Mouse (Mus musculus): ENCODE results near the gene Hectd2.

Gene Hectd2

GRCm38 (mm10) chr19:36554046-36554784, at the start of gene Hectd2:
Gene Hectd2 (plus strand): TSS chr19:36554639.
- DNase-seq (ENCODE audit: extremely low read depth, low read depth): no peak

DNA sequence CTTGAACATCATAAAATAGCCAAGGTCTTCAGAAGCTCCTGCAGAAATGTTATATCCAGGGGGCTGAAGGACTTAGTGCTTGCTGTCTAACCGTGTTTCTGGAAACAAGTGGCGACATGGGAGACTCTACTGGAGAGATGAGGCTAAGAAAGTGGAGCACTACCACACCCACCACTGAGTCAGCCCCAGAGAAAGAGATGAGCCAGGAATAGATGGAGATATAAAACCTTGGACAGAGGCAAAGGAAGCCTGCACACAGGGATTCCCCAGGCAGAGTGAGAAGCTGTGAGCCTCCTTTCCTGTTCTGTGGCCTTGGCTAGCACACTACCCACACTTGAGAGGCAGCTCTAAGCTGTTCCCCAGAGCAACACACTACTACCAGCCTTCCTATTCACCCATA, 49.7 kb upstream of the Hectd2 start:
- DNase-seq (ENCODE audit: extremely low read depth, low read depth): no peak

- DNase-seq (ENCODE audit: extremely low read depth, low read depth): no peak
These were observed 43.1 kb upstream of the Hectd2 start for GRCm38 (mm10) chr19:36511305-36511704.

DNA sequence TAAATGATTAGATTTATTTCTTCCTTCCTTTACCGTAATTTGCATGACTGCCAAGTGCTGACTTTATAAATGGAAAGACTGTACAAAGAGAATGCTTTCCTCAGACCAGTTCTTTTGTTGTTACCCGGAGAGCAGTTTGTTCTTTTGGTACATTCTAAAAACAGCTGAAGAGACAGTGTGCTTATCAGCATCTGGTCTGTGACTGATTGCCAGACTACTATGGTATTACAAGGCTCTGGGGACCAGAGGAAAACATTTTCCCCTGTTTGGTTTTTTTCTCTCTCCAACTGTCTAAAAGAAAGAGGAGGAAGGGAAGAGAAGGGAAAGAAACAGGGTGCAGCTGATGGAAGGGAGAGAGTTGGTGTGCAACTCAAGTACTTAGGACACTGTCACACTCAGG, 36.0 kb upstream of the Hectd2 start:
- no peak for DNase-seq (ENCODE audit: extremely low read depth, low read depth)

- DNase-seq (ENCODE audit: extremely low read depth, low read depth): no peak
These were observed 32.9 kb upstream of the Hectd2 start for GRCm38 (mm10) chr19:36521568-36521967.

GRCm38 (mm10) chr19:36522558-36523195, 31.8 kb upstream of the Hectd2 start:
- no peak for DNase-seq (ENCODE audit: extremely low read depth, low read depth)

DNA sequence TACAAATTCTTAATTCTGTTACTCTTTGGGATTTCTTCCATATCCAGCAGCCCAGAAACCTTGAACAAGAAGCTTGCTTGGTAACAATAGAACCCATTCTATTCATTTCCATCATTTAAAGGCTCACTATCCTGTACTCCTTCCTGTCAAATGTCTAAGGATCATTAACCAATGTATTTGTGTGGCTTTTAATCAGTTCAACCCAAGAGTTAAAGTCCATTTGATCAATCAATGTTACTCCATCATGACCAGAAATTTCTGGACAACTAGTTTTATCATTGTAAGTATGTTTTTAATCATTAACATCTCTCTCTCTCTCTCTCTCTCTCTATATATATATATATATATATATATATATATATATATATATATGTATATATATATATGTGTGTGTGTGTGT, 29.4 kb upstream of the Hectd2 start:
- no peak for DNase-seq (ENCODE audit: extremely low read depth, low read depth)

GRCm38 (mm10) chr19:36533082-36533481, 21.4 kb upstream of the Hectd2 start:
- no peak for DNase-seq (ENCODE audit: extremely low read depth, low read depth)

- no peak for DNase-seq (ENCODE audit: extremely low read depth, low read depth)
These were observed 20.3 kb upstream of the Hectd2 start for GRCm38 (mm10) chr19:36534011-36534765.

- DNase-seq (ENCODE audit: extremely low read depth, low read depth): no peak
These were observed 19.7 kb upstream of the Hectd2 start for GRCm38 (mm10) chr19:36534766-36535140.

DNA sequence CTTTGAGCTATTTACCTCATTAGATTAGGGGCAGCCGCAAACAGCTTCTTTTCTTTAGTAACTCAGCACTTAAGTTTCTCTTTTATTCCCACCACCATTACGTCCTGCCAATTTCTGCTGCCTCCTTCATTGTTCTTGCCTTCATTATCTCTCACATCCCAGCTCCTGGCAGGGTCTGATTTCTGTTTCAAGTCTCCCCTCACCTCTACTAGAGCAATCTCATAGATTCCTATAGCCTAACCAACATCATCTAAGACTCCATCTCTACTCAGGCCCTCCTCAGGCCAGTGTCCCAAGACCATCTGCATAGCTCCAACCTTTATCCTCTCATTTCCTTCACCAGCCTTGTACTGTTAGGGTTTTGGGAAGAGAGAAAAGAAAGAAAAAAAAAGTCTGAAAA, 19.3 kb upstream of the Hectd2 start:
- no peak for DNase-seq (ENCODE audit: extremely low read depth, low read depth)

- no peak for DNase-seq (ENCODE audit: extremely low read depth, low read depth)
These were observed 18.6 kb upstream of the Hectd2 start for GRCm38 (mm10) chr19:36535878-36536277.

GRCm38 (mm10) chr19:36536929-36537328, 17.5 kb upstream of the Hectd2 start:
- DNase-seq (ENCODE audit: extremely low read depth, low read depth): no peak

GRCm38 (mm10) chr19:36538528-36538927, 15.9 kb upstream of the Hectd2 start:
- DNase-seq (ENCODE audit: extremely low read depth, low read depth): no peak

- no peak for DNase-seq (ENCODE audit: extremely low read depth, low read depth)
These were observed 15.1 kb upstream of the Hectd2 start for GRCm38 (mm10) chr19:36539311-36539710.

DNA sequence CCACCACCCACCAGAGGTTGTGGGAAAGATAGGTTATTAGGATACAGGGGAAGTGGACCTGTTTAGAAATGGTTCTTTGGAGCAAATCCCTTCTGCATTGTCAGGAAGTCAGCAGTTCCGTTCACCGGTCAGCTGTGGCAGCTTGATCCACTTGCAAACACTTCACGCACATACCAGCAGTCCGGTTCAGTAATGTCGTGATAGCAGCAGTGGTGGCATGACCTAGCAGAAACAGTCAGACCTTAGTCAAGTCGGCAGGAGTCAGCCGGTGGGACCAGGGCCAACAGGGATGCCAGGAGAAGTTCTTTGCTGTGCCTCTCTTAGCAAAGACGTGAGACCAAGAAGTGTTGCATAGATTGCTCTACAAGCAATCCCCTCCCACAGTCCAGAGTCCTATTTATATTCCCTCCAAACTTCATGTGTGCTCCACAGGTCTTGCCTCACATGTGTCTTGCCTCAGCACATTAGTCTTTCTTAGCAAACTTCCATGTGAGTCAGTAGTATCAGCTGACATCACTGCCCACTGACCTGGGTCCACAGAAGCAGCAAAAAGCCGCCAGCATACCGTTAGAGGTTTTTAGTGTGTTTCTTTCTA, 14.3 kb upstream of the Hectd2 start:
- DNase-seq (ENCODE audit: extremely low read depth, low read depth): no peak

- DNase-seq (ENCODE audit: extremely low read depth, low read depth): no peak
These were observed 13.7 kb upstream of the Hectd2 start for GRCm38 (mm10) chr19:36540776-36541175.

DNA sequence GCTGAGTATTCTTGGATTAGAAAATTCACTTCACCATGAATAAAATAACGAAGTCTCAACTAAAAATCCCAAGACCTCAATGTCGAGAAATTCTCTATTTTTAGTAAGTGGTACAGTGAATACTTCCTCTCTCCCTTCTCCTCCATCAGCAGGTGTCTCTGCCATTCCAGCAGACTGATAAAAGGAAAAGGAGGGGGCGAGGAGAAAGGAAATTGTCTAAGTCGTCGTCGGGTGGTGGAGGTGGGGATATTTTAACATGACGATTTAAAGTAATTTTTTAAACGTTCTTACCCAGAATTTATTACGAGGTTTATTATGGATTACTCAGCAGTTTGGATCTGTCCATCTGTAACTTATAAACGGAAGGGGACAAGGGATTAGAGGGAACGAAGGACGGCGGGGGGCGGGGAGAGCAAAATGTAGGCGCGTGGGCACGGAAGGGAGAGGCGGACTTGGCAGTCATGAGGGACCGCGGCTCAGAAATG, 836 bp upstream of the Hectd2 start:
- DNase-seq (ENCODE audit: extremely low read depth, low read depth): no peak

DNA sequence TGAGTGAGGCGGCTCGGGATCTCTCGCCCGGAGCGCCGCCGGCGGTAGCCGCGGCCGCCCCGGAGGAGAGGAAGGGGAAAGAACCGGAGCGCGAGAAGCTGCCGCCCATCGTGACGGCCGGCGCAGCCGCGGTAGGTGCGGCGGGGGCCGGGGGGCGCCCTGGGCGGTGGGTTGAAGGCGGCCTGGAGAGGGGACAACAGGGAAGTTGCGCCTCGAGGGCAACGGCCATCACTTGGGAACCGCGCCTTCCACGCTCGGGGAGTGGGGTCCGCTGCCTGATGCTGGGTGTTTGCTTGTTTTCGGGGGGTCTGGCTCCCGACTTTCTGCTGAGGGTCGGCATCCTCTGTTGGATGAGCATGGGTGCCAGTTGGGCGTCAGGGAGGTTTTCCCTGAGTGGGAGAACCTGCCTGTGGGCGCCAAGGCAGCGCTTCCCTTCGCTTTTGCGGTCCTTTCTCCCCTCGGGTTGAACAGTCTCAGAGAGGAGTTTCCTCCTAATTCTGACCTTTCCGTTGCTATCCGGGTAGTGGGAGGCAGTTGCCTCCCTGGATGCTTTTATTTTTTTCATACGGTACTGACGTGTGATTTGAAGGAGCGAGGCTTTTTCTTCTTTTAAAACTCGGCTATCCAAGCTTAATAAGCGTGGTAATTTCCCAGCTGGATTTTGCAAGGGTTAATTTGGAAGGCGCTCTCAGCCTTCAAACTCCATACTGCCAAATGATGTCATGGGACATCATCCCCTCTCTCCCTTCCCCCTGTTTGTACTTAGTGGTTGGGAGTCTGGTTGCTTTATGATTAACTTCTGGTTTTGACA, 551 bp downstream of the Hectd2 start:
- no peak for DNase-seq (ENCODE audit: extremely low read depth, low read depth)

DNA sequence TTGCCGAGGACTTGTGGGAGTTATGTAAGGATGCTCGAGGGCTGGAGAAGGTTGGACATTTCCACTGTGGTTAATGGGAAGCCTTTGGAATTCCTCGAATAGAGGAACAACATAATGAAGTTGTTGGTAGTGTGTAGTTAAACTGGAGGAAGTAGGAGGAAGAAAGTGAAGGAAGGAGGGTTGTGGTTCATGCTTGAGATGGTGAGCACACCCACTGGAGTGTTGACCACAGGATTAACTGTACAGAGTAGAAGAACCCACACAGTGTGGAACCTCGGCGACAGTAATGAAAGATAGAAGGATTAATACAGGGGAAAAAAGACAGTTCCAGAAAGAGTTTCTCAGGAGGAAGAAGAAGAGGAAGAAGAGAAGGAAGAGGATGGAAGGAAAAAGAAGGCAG, 4.9 kb downstream of the Hectd2 start:
- no peak for DNase-seq (ENCODE audit: extremely low read depth, low read depth)

DNA sequence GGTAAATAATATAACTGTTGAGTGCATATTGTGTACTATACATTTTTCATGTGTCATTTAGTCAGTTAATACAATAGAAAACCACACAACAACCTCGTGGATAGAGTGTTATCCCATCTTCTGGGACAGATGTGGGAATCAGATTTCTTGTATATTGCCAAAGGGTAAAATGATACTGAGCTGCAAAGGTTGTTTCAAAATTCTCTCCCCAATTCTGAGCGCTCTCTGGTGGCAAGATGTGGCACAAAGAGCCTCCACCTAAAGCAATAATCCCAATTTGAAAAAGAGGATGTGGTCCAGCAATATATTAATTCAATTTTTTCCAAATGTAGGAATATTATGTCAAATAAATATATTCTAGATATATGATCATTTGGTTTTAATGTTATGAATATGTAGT, 5.7 kb downstream of the Hectd2 start:
- no peak for DNase-seq (ENCODE audit: extremely low read depth, low read depth)

All from MEL-GATA-1-ER (cell line).